ENCODE assay signal across 22 mouse cellular contexts in the genomic region with DNA sequence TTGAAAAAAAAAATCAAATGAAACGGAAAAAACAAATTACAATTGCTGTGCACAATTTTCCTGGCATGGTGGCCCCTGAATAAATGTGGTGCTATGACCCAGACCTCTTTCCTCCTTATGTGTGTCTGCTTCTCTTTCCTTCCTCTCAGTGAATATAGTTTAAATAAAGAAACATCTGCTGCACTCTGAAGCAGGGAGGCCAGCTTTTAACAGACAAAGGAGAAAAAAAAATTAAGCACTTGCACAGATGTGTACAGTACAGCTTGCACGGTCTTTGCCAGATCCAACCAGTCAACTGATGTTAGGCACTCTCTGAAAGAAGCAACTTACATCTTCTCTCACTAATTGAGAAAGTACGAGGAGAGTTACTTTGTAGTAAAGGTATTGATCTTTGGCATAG.
DNase-seq lines count a peak whose midpoint lies in the region; ATAC-seq and TF ChIP-seq lines count a peak whose summit lies in the region.
"Had no signal": no experiment of that assay in that cellular context is flagged by ENCODE, and none has a peak within 500 bp of the region (broad histone marks: within the 10 kb centered on the region; RNA-seq: fewer than 3 reads in every experiment).

No protein-coding gene starts in this region.

- no peak overlapping the region for H3K9ac ChIP-seq in heart, postnatal 0 days (replicated peaks; ENCODE audit: low read depth, low read length)
- H3K9ac ChIP-seq in heart, embryonic 12.5 days, result no peak overlapping the region
- H3K9ac ChIP-seq in lung, embryonic 14.5 days, result no peak overlapping the region
- H3K9ac ChIP-seq: heart, embryonic 13.5 days; hindbrain, embryonic 15.5 days; liver, postnatal 0 days; midbrain, embryonic 13.5 days had no signal

- no peak overlapping the region for H3K27ac ChIP-seq in heart, postnatal 0 days (ENCODE audit: low read depth)
- no peak overlapping the region for H3K27ac ChIP-seq in heart, embryonic 12.5 days (ENCODE audit: poor library complexity, severe bottlenecking)
- H3K27ac ChIP-seq in lung, embryonic 14.5 days (ENCODE audit: low read depth), result no peak overlapping the region
- H3K27ac ChIP-seq: forebrain, embryonic 10.5 days; heart, embryonic 13.5 days; hindbrain, embryonic 15.5 days; midbrain, embryonic 13.5 days; stomach, postnatal 0 days had no signal

- no peak overlapping the region for H3K4me3 ChIP-seq in heart, postnatal 0 days (ENCODE audit: low read depth, low read length)
- H3K4me3 ChIP-seq in heart, embryonic 12.5 days, result no peak overlapping the region
- no peak overlapping the region for H3K4me3 ChIP-seq in lung, embryonic 14.5 days (ENCODE audit: low read depth, low read length)
- H3K4me3 ChIP-seq: forebrain, embryonic 10.5 days; heart, embryonic 13.5 days; hindbrain, embryonic 15.5 days; megakaryocyte, embryonic 14.5 days; midbrain, embryonic 13.5 days had no signal

- no peaks in the 10 kb centered on the region for H3K4me1 ChIP-seq in heart, postnatal 0 days (ENCODE audit: control insufficient read depth, insufficient read depth)
- no peaks in the 10 kb centered on the region for H3K4me1 ChIP-seq in heart, embryonic 12.5 days (replicated peaks)
- H3K4me1 ChIP-seq in lung, embryonic 14.5 days (ENCODE audit: insufficient read depth), result no peaks in the 10 kb centered on the region
- H3K4me1 ChIP-seq: heart, embryonic 13.5 days; hindbrain, embryonic 15.5 days; megakaryocyte, embryonic 14.5 days; midbrain, embryonic 13.5 days had no signal

- H3K9me3 ChIP-seq in heart, postnatal 0 days (replicated peaks; ENCODE audit: control insufficient read depth, low read length), result no peaks in the 10 kb centered on the region
- no peaks in the 10 kb centered on the region for H3K9me3 ChIP-seq in heart, embryonic 12.5 days (replicated peaks)
- no peaks in the 10 kb centered on the region for H3K9me3 ChIP-seq in lung, embryonic 14.5 days (ENCODE audit: low read depth, low read length)
- H3K9me3 ChIP-seq: forebrain, embryonic 10.5 days; heart, embryonic 13.5 days; hindbrain, embryonic 15.5 days; megakaryocyte, embryonic 14.5 days; midbrain, embryonic 13.5 days had no signal

- H3K27me3 ChIP-seq in heart, postnatal 0 days (ENCODE audit: control insufficient read depth, insufficient read depth, low read length), result no peaks in the 10 kb centered on the region
- H3K27me3 ChIP-seq in heart, embryonic 12.5 days (replicated peaks), result no peaks in the 10 kb centered on the region
- H3K27me3 ChIP-seq in lung, embryonic 14.5 days (ENCODE audit: insufficient read depth, low read length), result no peaks in the 10 kb centered on the region
- H3K27me3 ChIP-seq: heart, embryonic 13.5 days; hindbrain, embryonic 15.5 days; midbrain, embryonic 13.5 days had no signal

- DNase-seq in embryo, embryonic 11 days, result peak; percentile 4
- no peak for DNase-seq in embryo, embryonic 10.5 days (ENCODE audit: low spot score)
- peak; percentile 14 for DNase-seq in heart, postnatal 0 days (ENCODE audit: low spot score)
- DNase-seq in lung, embryonic 14.5 days, result peak; percentile 24
- no peak for DNase-seq in lung, postnatal 10 days
- DNase-seq in skeletal muscle tissue, adult 2 months (ENCODE audit: low read depth, low spot score), result peak; percentile 2
- DNase-seq: adrenal gland, postnatal 14 days; cerebellum, adult 8-10 months; cerebellum, postnatal 36 days; gastrocnemius, postnatal 25 days; left cerebral cortex, postnatal 4 days; liver, postnatal 0 days; lung, postnatal 36 days; thymus, adult 2 months had no signal

- ATAC-seq in heart, postnatal 0 days (ENCODE audit: insufficient read depth, low read depth), result peak; percentile 24; the same call in 1 of the 2 replicates
- no peak for ATAC-seq in heart, embryonic 12.5 days (ENCODE audit: insufficient number of reproducible peaks, low FRiP score)
- ATAC-seq in lung, embryonic 14.5 days (ENCODE audit: insufficient read depth), result no peak
- ATAC-seq: liver, postnatal 0 days; midbrain, embryonic 13.5 days had no signal

- H3K36me3 ChIP-seq in heart, postnatal 0 days (replicated peaks; ENCODE audit: control insufficient read depth, insufficient read depth, low read length), result no peaks in the 10 kb centered on the region
- no peaks in the 10 kb centered on the region for H3K36me3 ChIP-seq in heart, embryonic 12.5 days
- no peaks in the 10 kb centered on the region for H3K36me3 ChIP-seq in lung, embryonic 14.5 days (ENCODE audit: insufficient read depth)
- H3K36me3 ChIP-seq: forebrain, embryonic 10.5 days; heart, embryonic 13.5 days; hindbrain, embryonic 15.5 days; midbrain, embryonic 13.5 days had no signal

- 44% methylated on average over 3 of the region's 3 CpGs for WGBS in heart, postnatal 0 days
- 53% methylated on average over 3 of the region's 3 CpGs for WGBS in heart, embryonic 12.5 days
- 37% methylated on average over 3 of the region's 3 CpGs for WGBS in lung, embryonic 14.5 days

- no peak overlapping the region for H3K4me2 ChIP-seq in heart, postnatal 0 days (ENCODE audit: low read depth, low read length)
- no peak overlapping the region for H3K4me2 ChIP-seq in heart, embryonic 12.5 days
- H3K4me2 ChIP-seq in lung, embryonic 14.5 days, result no peak overlapping the region
- H3K4me2 ChIP-seq: heart, embryonic 13.5 days; hindbrain, embryonic 15.5 days; liver, embryonic 11.5 days; midbrain, embryonic 13.5 days had no signal

- no peak for TF ChIP-seq CTCF in heart, postnatal 0 days (IDR thresholded peaks at IDR 0.05; ENCODE audit: low read depth)
- TF ChIP-seq CTCF in lung, embryonic 14.5 days (IDR thresholded peaks at IDR 0.05; ENCODE audit: low read depth), result no peak

- no peak for TF ChIP-seq EP300 in heart, postnatal 0 days (IDR thresholded peaks at IDR 0.05; ENCODE audit: low read depth)

Comparison
In these comparisons a context has a peak if more than half of its experiments do, and no peak if none do; other contexts are left out.
1. DNase-seq: peak in embryo, embryonic 11 days (single experiment), heart, postnatal 0 days (single experiment), lung, embryonic 14.5 days (single experiment) and skeletal muscle tissue, adult 2 months (single experiment); none in embryo, embryonic 10.5 days (single experiment) and lung, postnatal 10 days (single experiment).